Mouse (Mus musculus): ENCODE measurements at regions not wholly inside any gene's neighbourhood (a gene's known extent, or its start where the extent isn't known, plus 50 kb on each side); places are given as distances from the start of the nearest gene placed in this dataset.

DNA sequence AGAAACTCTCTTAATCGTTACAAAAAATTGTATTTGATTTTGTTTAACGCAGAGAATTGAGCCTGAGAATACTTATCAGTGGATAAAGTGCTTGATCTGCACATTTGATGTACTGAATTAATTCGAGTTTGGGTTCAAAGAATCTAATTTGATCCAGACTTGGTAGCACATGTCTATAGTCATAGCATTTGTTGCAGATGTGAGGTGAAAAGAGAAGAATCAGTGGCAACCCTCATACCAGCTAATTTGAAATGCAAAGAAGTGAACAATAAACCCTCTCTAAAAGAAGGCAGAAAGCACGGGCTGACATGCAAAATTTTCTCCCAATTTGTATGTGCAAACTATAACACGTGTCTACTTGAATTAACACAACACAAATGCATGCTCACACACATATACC, 79.8 kb upstream of the Epha6 start:
- Histone ChIP-seq H3K4me3 (ENCODE audit: low read depth, low read length) (no peak overlapping the region), H3K27ac (ENCODE audit: low read depth, low read length) (no peak overlapping the region), H3K9ac (ENCODE audit: low read depth, low read length) (no peak overlapping the region), H3K4me2 (replicated peaks; ENCODE audit: low read depth, low read length) (no peak overlapping the region), H3K9me3 (ENCODE audit: control insufficient read depth, low read length) (no peaks in the 10 kb centered on the region), H3K36me3 (ENCODE audit: control insufficient read depth, insufficient read depth, low read length) (no peaks in the 10 kb centered on the region), H3K27me3 (ENCODE audit: control insufficient read depth, insufficient read depth, low read length) (no peaks in the 10 kb centered on the region), H3K4me1 (replicated peaks; ENCODE audit: control insufficient read depth, insufficient read depth, low read length) (no peaks in the 10 kb centered on the region)
- no peak for DNase-seq (ENCODE audit: low spot score)
- WGBS: 69% methylated on average over 5 of the region's 5 CpGs
- no peak for ATAC-seq (ENCODE audit: low FRiP score)

DNA sequence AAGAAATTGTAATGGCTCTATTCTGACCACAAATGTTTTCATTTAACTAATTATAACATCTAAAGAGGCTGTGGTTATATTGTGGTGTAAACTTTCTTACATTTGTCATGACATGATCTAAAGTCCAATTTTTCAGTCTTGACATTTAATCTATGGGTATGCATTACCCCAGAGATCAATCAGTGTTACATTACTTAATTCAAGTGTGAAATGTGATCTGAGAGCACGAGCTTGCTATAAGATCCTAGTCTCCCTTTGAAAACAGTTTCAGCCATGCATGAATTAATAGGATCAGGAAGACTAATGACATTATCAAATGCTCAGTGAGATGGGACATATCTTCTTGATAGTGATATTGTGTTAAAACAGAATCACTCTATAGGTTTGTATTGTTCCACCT, 63.4 kb upstream of the Epha6 start:
- H3K4me2 ChIP-seq (replicated peaks; ENCODE audit: low read depth, low read length): no peak overlapping the region
- no peaks in the 10 kb centered on the region for H3K36me3 ChIP-seq (ENCODE audit: control insufficient read depth, insufficient read depth, low read length)
- H3K27ac ChIP-seq (ENCODE audit: low read depth, low read length): no peak overlapping the region
- H3K4me3 ChIP-seq (ENCODE audit: low read depth, low read length): no peak overlapping the region
- ATAC-seq (ENCODE audit: low FRiP score) (peak; percentile 40; the same call in 1 of the 2 replicates), DNase-seq (ENCODE audit: low spot score) (no peak)
- no peaks in the 10 kb centered on the region for H3K27me3 ChIP-seq (ENCODE audit: control insufficient read depth, insufficient read depth, low read length)
- WGBS: 28% methylated on average over 1 of the region's 1 CpGs
- no peak overlapping the region for H3K9ac ChIP-seq (ENCODE audit: low read depth, low read length)
- H3K4me1 ChIP-seq (replicated peaks; ENCODE audit: control insufficient read depth, insufficient read depth, low read length): no peaks in the 10 kb centered on the region
- no peaks in the 10 kb centered on the region for H3K9me3 ChIP-seq (ENCODE audit: control insufficient read depth, low read length)
